Mouse (Mus musculus): ENCODE measurements around the gene Gm45837. TPM values are rescaled to one million over a fixed set of nuclear protein-coding genes. Genes with fewer than 3 reads are reported as not detected.
A peak's percentile ranks its signal among the peaks of the same experiment; 100 is the strongest.

Gene Gm45837
- total and polyA plus RNA-seq, 2 experiments from 2014 or later: not detected

- no peaks in the 10 kb centered on the region for H3K36me3 ChIP-seq (ENCODE audit: insufficient read depth)
- no peak overlapping the region for H3K4me2 ChIP-seq (ENCODE audit: low read depth)
- peaks cover 25% of the 10 kb centered on the region; the same call in 1 of the 2 replicates for H3K4me1 ChIP-seq (ENCODE audit: insufficient read depth)
- no peaks in the 10 kb centered on the region for H3K9me3 ChIP-seq (ENCODE audit: low read length)
- no peak overlapping the region for H3K4me3 ChIP-seq (ENCODE audit: low read depth, low read length)
- peak overlapping the region; percentile 24 for H3K27ac ChIP-seq (ENCODE audit: low read depth, low read length)
- peak; percentile 64 for ATAC-seq
- DNase-seq: peak; percentile 83
- no peak overlapping the region for H3K9ac ChIP-seq
- TF ChIP-seq CTCF (IDR thresholded peaks at IDR 0.05; ENCODE audit: low read depth): no peak
- H3K27me3 ChIP-seq (ENCODE audit: insufficient read depth, low read length): no peaks in the 10 kb centered on the region
- WGBS: 60% methylated on average over 14 of the region's 14 CpGs
Measured at GRCm38 (mm10) chr7:101462327-101463068, 51.8 kb downstream of the Gm45837 start.

- H3K27me3 ChIP-seq (ENCODE audit: insufficient read depth, low read length): no peaks in the 10 kb centered on the region
- WGBS: 63% methylated on average over 11 of the region's 11 CpGs
- no peak for TF ChIP-seq CTCF (IDR thresholded peaks at IDR 0.05; ENCODE audit: low read depth)
- H3K4me3 ChIP-seq (ENCODE audit: low read depth, low read length): no peak overlapping the region
- H3K4me1 ChIP-seq (ENCODE audit: insufficient read depth): peaks cover 25% of the 10 kb centered on the region; the same call in 1 of the 2 replicates
- no peak for DNase-seq
- no peak for ATAC-seq
- H3K27ac ChIP-seq (ENCODE audit: low read depth, low read length): no peak overlapping the region
- no peak overlapping the region for H3K4me2 ChIP-seq (ENCODE audit: low read depth)
- H3K9me3 ChIP-seq (ENCODE audit: low read length): no peaks in the 10 kb centered on the region
- H3K36me3 ChIP-seq (ENCODE audit: insufficient read depth): no peaks in the 10 kb centered on the region
- no peak overlapping the region for H3K9ac ChIP-seq
Measured at GRCm38 (mm10) chr7:101463665-101464271, 53.1 kb downstream of the Gm45837 start.

GRCm38 (mm10) chr7:101464927-101465326 lies 54.2 kb downstream of the Gm45837 start:
- no peak overlapping the region for H3K4me2 ChIP-seq (ENCODE audit: low read depth)
- H3K4me1 ChIP-seq (ENCODE audit: insufficient read depth): peaks cover 20% of the 10 kb centered on the region; the same call in 1 of the 2 replicates
- H3K27ac ChIP-seq (ENCODE audit: low read depth, low read length): no peak overlapping the region
- TF ChIP-seq CTCF (IDR thresholded peaks at IDR 0.05; ENCODE audit: low read depth): no peak
- no peaks in the 10 kb centered on the region for H3K36me3 ChIP-seq (ENCODE audit: insufficient read depth)
- WGBS: 77% methylated on average over 4 of the region's 4 CpGs
- no peak overlapping the region for H3K9ac ChIP-seq
- H3K4me3 ChIP-seq (ENCODE audit: low read depth, low read length): no peak overlapping the region
- ATAC-seq (no peak), DNase-seq (no peak)
- no peaks in the 10 kb centered on the region for H3K9me3 ChIP-seq (ENCODE audit: low read length)
- H3K27me3 ChIP-seq (ENCODE audit: insufficient read depth, low read length): no peaks in the 10 kb centered on the region

GRCm38 (mm10) chr7:101465392-101465791 lies 54.7 kb downstream of the Gm45837 start:
- Histone ChIP-seq H3K27me3 (ENCODE audit: insufficient read depth, low read length) (no peaks in the 10 kb centered on the region), H3K9me3 (ENCODE audit: low read length) (no peaks in the 10 kb centered on the region), H3K36me3 (ENCODE audit: insufficient read depth) (no peaks in the 10 kb centered on the region), H3K27ac (ENCODE audit: low read depth, low read length) (no peak overlapping the region), H3K4me1 (ENCODE audit: insufficient read depth) (peaks cover 16% of the 10 kb centered on the region; the same call in 1 of the 2 replicates), H3K9ac (no peak overlapping the region), H3K4me3 (ENCODE audit: low read depth, low read length) (no peak overlapping the region), H3K4me2 (ENCODE audit: low read depth) (no peak overlapping the region)
- no peak for TF ChIP-seq CTCF (IDR thresholded peaks at IDR 0.05; ENCODE audit: low read depth)
- WGBS: 63% methylated on average over 14 of the region's 14 CpGs
- DNase-seq: no peak
- no peak for ATAC-seq

- no peak for DNase-seq
- ATAC-seq: no peak
- Histone ChIP-seq H3K36me3 (ENCODE audit: insufficient read depth) (no peaks in the 10 kb centered on the region), H3K27ac (ENCODE audit: low read depth, low read length) (no peak overlapping the region), H3K4me1 (ENCODE audit: insufficient read depth) (peaks cover 14% of the 10 kb centered on the region; the same call in 1 of the 2 replicates), H3K9me3 (ENCODE audit: low read length) (no peaks in the 10 kb centered on the region), H3K9ac (no peak overlapping the region), H3K27me3 (ENCODE audit: insufficient read depth, low read length) (no peaks in the 10 kb centered on the region), H3K4me3 (ENCODE audit: low read depth, low read length) (no peak overlapping the region), H3K4me2 (ENCODE audit: low read depth) (no peak overlapping the region)
- WGBS: 89% methylated on average over 8 of the region's 8 CpGs
- TF ChIP-seq CTCF (IDR thresholded peaks at IDR 0.05; ENCODE audit: low read depth): no peak
Measured at GRCm38 (mm10) chr7:101465850-101466580, 55.3 kb downstream of the Gm45837 start.

- no peak for TF ChIP-seq CTCF (IDR thresholded peaks at IDR 0.05; ENCODE audit: low read depth)
- Histone ChIP-seq H3K27me3 (ENCODE audit: insufficient read depth, low read length) (no peaks in the 10 kb centered on the region), H3K9me3 (ENCODE audit: low read length) (no peaks in the 10 kb centered on the region), H3K4me2 (ENCODE audit: low read depth) (no peak overlapping the region), H3K4me1 (ENCODE audit: insufficient read depth) (peaks cover 14% of the 10 kb centered on the region; the same call in 1 of the 2 replicates), H3K36me3 (ENCODE audit: insufficient read depth) (no peaks in the 10 kb centered on the region), H3K27ac (ENCODE audit: low read depth, low read length) (no peak overlapping the region), H3K9ac (no peak overlapping the region), H3K4me3 (ENCODE audit: low read depth, low read length) (no peak overlapping the region)
- ATAC-seq: no peak
- DNase-seq: no peak
- WGBS: 81% methylated on average over 6 of the region's 6 CpGs
Measured at GRCm38 (mm10) chr7:101466581-101467081, 55.9 kb downstream of the Gm45837 start.

All from forebrain, postnatal 0 days (tissue).